Mouse (Mus musculus): ENCODE data around the gene Casp8.
"Not testable (repeated sequence)": the region's sequence is repeated elsewhere in the genome, so short reads cannot be mapped to it uniquely, and the experiment has no call there.

DNA sequence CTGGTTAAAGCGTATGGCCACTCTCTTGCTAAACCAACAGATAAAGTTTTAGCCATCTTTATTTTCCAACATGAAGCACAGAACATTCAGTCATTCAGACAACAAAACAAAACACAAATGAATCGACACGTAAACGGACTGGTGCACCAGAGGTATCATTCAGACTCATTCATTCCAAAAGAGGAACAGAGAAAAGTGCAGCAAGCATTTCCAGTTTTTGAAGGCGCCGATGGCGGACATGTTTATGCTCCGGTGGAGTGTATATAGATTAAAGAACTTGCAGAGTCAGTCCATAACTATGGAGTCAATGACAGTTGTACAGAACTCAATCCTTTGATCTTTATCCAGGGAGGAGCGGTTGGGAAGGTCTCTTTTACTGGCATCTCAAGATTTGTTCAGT lies 88.1 kb downstream of the Casp8 start:
- not testable (repeated sequence) for TF ChIP-seq POLR2A (IDR thresholded peaks at IDR 0.05; ENCODE audit: borderline replicate concordance, extremely low read depth, low read depth, low read length); CTCF (IDR thresholded peaks at IDR 0.05; ENCODE audit: insufficient read depth, low read length)

Data from lung, adult 2 months (tissue).